Mouse (Mus musculus) midbrain, embryonic 15.5 days (tissue): ENCODE measurements at regions not wholly inside any gene's neighbourhood (a gene's known extent, or its start where the extent isn't known, plus 50 kb on each side); places are given as distances from the start of the nearest gene placed in this dataset.

Experiments used
- ATAC-seq: fragments of 200-750 bp; cut with Nextera tagmentation; replicated peaks from 2 replicates; pipeline ENCODE4 v1.8.0; 2017; ENCODE audit warnings: moderate TSS enrichment
- H3K27ac ChIP-seq: fragments of 300-500 bp; sonication (generic); 2 replicates; pipeline ENCODE4 v1.5.1; 2015; ENCODE audit warnings: mild to moderate bottlenecking, inconsistent platforms
- H3K27me3 ChIP-seq: fragments of 300-500 bp; sonication (generic); replicated peaks from 2 replicates; pipeline ENCODE4 v1.6.1; 2015; ENCODE audit warnings: inconsistent platforms
- H3K36me3 ChIP-seq: fragments of 300-500 bp; sonication (generic); replicated peaks from 2 replicates; pipeline ENCODE4 v1.6.1; 2015; ENCODE audit warnings: inconsistent platforms
- H3K4me1 ChIP-seq: fragments of 300-500 bp; sonication (generic); 2 replicates; pipeline ENCODE4 v1.6.1; 2015; ENCODE audit warnings: inconsistent platforms
- H3K4me2 ChIP-seq: fragments of 300-500 bp; sonication (generic); 2 replicates; pipeline ENCODE4 v1.6.1; 2015; ENCODE audit warnings: inconsistent platforms, mild to moderate bottlenecking, moderate library complexity
- H3K4me3 ChIP-seq: fragments of 300-500 bp; sonication (generic); 2 replicates; pipeline ENCODE4 v1.5.1; 2015; ENCODE audit warnings: mild to moderate bottlenecking, inconsistent platforms
- H3K9ac ChIP-seq: fragments of 300-500 bp; sonication (generic); 2 replicates; pipeline ENCODE4 v1.6.1; 2015; ENCODE audit warnings: mild to moderate bottlenecking, inconsistent platforms
- H3K9me3 ChIP-seq: fragments of 300-500 bp; sonication (generic); 2 replicates; pipeline ENCODE4 v1.6.1; 2016; ENCODE audit warnings: inconsistent platforms
- WGBS: fragments of 180-500 bp; shearing (Covaris S2); methylation state at CpG from one replicate; pipeline ENCODE4 v1.1.7; 2015; ENCODE audit warnings: mixed read lengths; 5-methylcytosine and 5-hydroxymethylcytosine counted together

GRCm38 (mm10) chr15:31753578-31754281 lies 152.1 kb downstream of the Fam173b start:
- 7% methylated on average over 14 of the region's 14 CpGs for WGBS
- Histone ChIP-seq H3K27me3 (no peaks in the 10 kb centered on the region), H3K36me3 (no peaks in the 10 kb centered on the region), H3K27ac (no peak overlapping the region), H3K4me1 (peaks cover 7% of the 10 kb centered on the region; the same call in 1 of the 2 replicates), H3K4me3 (no peak overlapping the region), H3K9ac (no peak overlapping the region), H3K4me2 (peak overlapping the region; percentile 19; the same call in 1 of the 2 replicates), H3K9me3 (no peaks in the 10 kb centered on the region)
- peak; percentile 82 for ATAC-seq

GRCm38 (mm10) chr15:31768959-31769844 lies 167.6 kb downstream of the Fam173b start:
- Histone ChIP-seq H3K4me1 (no peaks in the 10 kb centered on the region), H3K4me2 (no peak overlapping the region), H3K27ac (no peak overlapping the region), H3K9ac (no peak overlapping the region), H3K36me3 (no peaks in the 10 kb centered on the region), H3K27me3 (no peaks in the 10 kb centered on the region), H3K9me3 (no peaks in the 10 kb centered on the region), H3K4me3 (no peak overlapping the region)
- ATAC-seq: peak; percentile 69
- WGBS: 64% methylated on average over 12 of the region's 12 CpGs

DNA sequence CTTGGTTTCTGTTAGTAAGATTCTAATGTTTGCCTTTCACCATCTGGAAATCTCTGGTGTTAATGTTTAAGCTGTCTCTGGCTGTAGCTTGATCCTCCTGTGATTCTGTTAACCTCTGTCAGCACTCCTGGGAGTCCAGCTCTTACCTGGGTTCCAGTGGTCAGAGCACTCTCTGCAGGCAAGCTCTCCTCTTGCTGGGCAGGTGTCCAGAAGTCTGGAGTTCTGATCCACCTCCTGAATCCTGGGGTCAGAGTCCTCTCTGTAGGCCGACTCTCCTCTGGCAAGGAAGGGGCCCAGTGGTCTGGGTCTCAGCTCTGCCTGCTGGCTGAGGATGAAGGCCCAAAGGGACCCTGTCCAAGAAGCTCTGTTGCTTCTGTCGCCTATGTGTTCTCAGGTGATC lies 181.4 kb downstream of the Fam173b start:
- H3K4me3 ChIP-seq: no peak overlapping the region
- no peak overlapping the region for H3K27ac ChIP-seq
- 95% methylated on average over 2 of the region's 2 CpGs for WGBS
- no peak overlapping the region for H3K9ac ChIP-seq
- H3K36me3 ChIP-seq: no peaks in the 10 kb centered on the region
- no peaks in the 10 kb centered on the region for H3K4me1 ChIP-seq
- no peaks in the 10 kb centered on the region for H3K9me3 ChIP-seq
- H3K4me2 ChIP-seq: no peak overlapping the region
- no peaks in the 10 kb centered on the region for H3K27me3 ChIP-seq
- ATAC-seq: no peak

DNA sequence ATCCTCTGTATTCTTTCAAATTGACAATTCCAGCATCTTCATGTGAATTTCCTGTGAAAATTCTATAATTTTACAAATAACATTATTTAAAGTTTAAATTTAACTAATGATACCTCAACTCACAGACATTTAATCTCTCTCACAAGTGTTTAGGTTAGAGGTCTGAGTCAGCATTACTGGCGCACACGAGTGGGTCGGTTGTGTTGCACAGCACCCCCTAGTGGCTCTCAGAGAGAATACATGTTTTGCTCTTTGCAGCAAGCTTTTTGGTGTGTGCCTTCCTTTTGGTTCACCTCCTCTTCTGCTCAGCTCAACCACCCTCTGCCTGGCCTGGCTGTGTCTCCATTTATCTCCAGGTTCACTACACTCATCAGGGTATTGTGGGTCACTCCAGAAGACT lies 183.4 kb downstream of the Fam173b start:
- no peak overlapping the region for H3K27ac ChIP-seq
- WGBS: 79% methylated on average over 3 of the region's 3 CpGs
- H3K36me3 ChIP-seq: no peaks in the 10 kb centered on the region
- no peaks in the 10 kb centered on the region for H3K9me3 ChIP-seq
- H3K4me2 ChIP-seq: no peak overlapping the region
- H3K9ac ChIP-seq: no peak overlapping the region
- no peaks in the 10 kb centered on the region for H3K4me1 ChIP-seq
- H3K4me3 ChIP-seq: no peak overlapping the region
- H3K27me3 ChIP-seq: no peaks in the 10 kb centered on the region
- ATAC-seq: no peak

- H3K4me2 ChIP-seq: no peak overlapping the region
- H3K27ac ChIP-seq: no peak overlapping the region
- no peaks in the 10 kb centered on the region for H3K4me1 ChIP-seq
- WGBS: 64% methylated on average over 2 of the region's 2 CpGs
- ATAC-seq: no peak
- no peaks in the 10 kb centered on the region for H3K9me3 ChIP-seq
- H3K4me3 ChIP-seq: no peak overlapping the region
- no peaks in the 10 kb centered on the region for H3K27me3 ChIP-seq
- H3K9ac ChIP-seq: no peak overlapping the region
- H3K36me3 ChIP-seq: no peaks in the 10 kb centered on the region
Measured at GRCm38 (mm10) chr15:31798863-31799262, 197.2 kb downstream of the Fam173b start.

- Histone ChIP-seq H3K9ac (no peak overlapping the region), H3K27ac (no peak overlapping the region), H3K9me3 (no peaks in the 10 kb centered on the region), H3K4me3 (no peak overlapping the region), H3K4me2 (no peak overlapping the region), H3K4me1 (no peaks in the 10 kb centered on the region), H3K27me3 (no peaks in the 10 kb centered on the region), H3K36me3 (no peaks in the 10 kb centered on the region)
- ATAC-seq: no peak
- WGBS: 69% methylated on average over 3 of the region's 3 CpGs
Measured at GRCm38 (mm10) chr15:31805522-31805921, 203.9 kb downstream of the Fam173b start.

- no peak for ATAC-seq
- Histone ChIP-seq H3K9me3 (no peaks in the 10 kb centered on the region), H3K9ac (no peak overlapping the region), H3K4me3 (no peak overlapping the region), H3K36me3 (no peaks in the 10 kb centered on the region), H3K27ac (no peak overlapping the region), H3K4me1 (no peaks in the 10 kb centered on the region), H3K4me2 (no peak overlapping the region), H3K27me3 (no peaks in the 10 kb centered on the region)
- WGBS: 86% methylated on average over 5 of the region's 5 CpGs
Measured at GRCm38 (mm10) chr15:31815551-31815950, 213.9 kb downstream of the Fam173b start.

GRCm38 (mm10) chr15:31819219-31819618 lies 217.6 kb downstream of the Fam173b start:
- no peak overlapping the region for H3K27ac ChIP-seq
- H3K36me3 ChIP-seq: no peaks in the 10 kb centered on the region
- no peak overlapping the region for H3K9ac ChIP-seq
- H3K4me1 ChIP-seq: no peaks in the 10 kb centered on the region
- 54% methylated on average over 6 of the region's 6 CpGs for WGBS
- no peak for ATAC-seq
- no peaks in the 10 kb centered on the region for H3K27me3 ChIP-seq
- no peak overlapping the region for H3K4me2 ChIP-seq
- H3K4me3 ChIP-seq: no peak overlapping the region
- no peaks in the 10 kb centered on the region for H3K9me3 ChIP-seq

DNA sequence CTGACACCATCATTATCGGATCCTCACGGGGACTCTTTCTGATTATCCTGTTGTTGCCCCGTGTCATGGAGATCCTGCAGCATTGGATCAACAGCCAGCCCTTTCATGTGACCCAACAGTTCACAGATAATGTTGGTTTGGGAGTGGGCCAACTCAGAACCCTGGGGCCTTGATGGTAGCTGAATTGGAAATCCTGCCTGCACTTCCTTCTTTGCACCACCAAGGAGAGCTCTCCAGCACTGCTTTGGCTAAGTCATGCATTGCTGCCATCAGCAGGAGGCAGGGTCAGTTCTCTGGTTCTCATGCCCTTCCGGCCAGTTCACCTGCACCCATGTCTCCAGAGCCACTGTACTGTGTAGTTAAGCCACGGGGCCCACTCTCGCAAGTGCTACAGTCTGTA lies 225.6 kb downstream of the Fam173b start:
- Histone ChIP-seq H3K27ac (no peak overlapping the region), H3K36me3 (no peaks in the 10 kb centered on the region), H3K9ac (no peak overlapping the region), H3K4me2 (no peak overlapping the region), H3K4me1 (no peaks in the 10 kb centered on the region), H3K4me3 (no peak overlapping the region), H3K27me3 (no peaks in the 10 kb centered on the region), H3K9me3 (no peaks in the 10 kb centered on the region)
- WGBS: 91% methylated on average over 6 of the region's 6 CpGs
- ATAC-seq: no peak

DNA sequence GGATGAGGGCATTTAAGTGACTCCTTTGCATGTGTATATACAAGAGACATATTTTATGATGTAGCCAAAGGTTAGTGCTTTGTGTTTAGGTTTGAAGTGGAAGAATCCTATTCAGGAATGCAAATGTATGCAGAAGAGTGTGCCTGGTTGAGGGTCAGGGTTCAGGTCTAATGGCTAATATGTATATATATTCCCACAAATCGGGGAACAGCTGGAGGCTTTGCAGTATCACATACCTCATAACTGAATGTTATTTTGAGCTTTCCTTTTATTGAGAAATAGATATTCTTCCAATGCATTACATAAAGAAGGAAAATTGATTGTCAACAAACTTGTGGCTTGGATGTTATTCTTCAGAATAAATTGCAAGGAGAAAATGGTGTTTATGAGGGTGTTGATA lies 239.9 kb downstream of the Fam173b start:
- Histone ChIP-seq H3K4me3 (no peak overlapping the region), H3K4me1 (no peaks in the 10 kb centered on the region), H3K27ac (no peak overlapping the region), H3K4me2 (no peak overlapping the region), H3K36me3 (no peaks in the 10 kb centered on the region), H3K9ac (no peak overlapping the region), H3K27me3 (no peaks in the 10 kb centered on the region), H3K9me3 (no peaks in the 10 kb centered on the region)
- no peak for ATAC-seq
- 89% methylated on average over 1 of the region's 1 CpGs for WGBS

DNA sequence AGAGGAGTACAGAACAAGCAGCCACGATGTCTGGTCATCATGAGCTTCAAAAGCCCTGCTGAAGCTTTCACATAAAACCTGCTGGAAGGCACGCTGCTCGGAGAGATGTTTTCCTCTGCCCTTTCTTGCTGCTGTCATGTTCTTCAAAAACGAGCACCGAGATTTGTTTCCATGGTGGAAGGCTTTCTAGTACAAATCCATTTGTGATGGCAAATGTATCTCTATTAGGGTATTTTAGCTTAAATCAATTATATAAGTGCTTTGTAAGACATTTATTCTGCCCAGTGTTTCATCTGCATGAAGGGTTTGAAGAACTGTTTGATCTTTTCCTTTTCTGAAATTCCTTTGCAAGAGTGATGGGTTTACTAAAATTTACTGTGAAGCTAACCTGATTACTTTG lies 253.1 kb downstream of the Fam173b start:
- Histone ChIP-seq H3K9me3 (no peaks in the 10 kb centered on the region), H3K27me3 (no peaks in the 10 kb centered on the region), H3K36me3 (no peaks in the 10 kb centered on the region), H3K9ac (no peak overlapping the region), H3K4me1 (no peaks in the 10 kb centered on the region), H3K4me3 (no peak overlapping the region), H3K4me2 (no peak overlapping the region), H3K27ac (no peak overlapping the region)
- peak; percentile 48; the same call in 1 of the 2 replicates for ATAC-seq
- 44% methylated on average over 5 of the region's 5 CpGs for WGBS

- Histone ChIP-seq H3K4me3 (no peak overlapping the region), H3K9ac (no peak overlapping the region), H3K27me3 (no peaks in the 10 kb centered on the region), H3K36me3 (no peaks in the 10 kb centered on the region), H3K4me2 (no peak overlapping the region), H3K27ac (no peak overlapping the region), H3K4me1 (no peaks in the 10 kb centered on the region), H3K9me3 (no peaks in the 10 kb centered on the region)
- WGBS: 61% methylated on average over 3 of the region's 3 CpGs
- ATAC-seq: peak; percentile 60; the same call in 1 of the 2 replicates
Measured at GRCm38 (mm10) chr15:31855188-31855587, 253.5 kb downstream of the Fam173b start.
